ENCODE assay signal across 10 mouse cellular contexts in genomic region chr13:21917480-21917879, GRCm38 (mm10). TPM values are rescaled to one million over a fixed set of nuclear protein-coding genes. Genes with fewer than 3 reads are reported as not detected.
A peak's percentile ranks its signal among the peaks of the same experiment; 100 is the strongest.
DNase-seq lines count a peak whose midpoint lies in the region; ATAC-seq lines count a peak whose summit lies in the region.
"Had no signal": no experiment of that assay in that cellular context is flagged by ENCODE, and none has a peak within 500 bp of the region (broad histone marks: within the 10 kb centered on the region; RNA-seq: fewer than 3 reads in every experiment).

No protein-coding gene starts in this region.

- peaks cover 9% of the 10 kb centered on the region for H3K27me3 ChIP-seq in megakaryocyte, embryonic 14.5 days (replicated peaks)
- peaks cover 7% of the 10 kb centered on the region; the same call in 1 of the 2 replicates for H3K27me3 ChIP-seq in forebrain, embryonic 11.5 days (ENCODE audit: control insufficient read depth, insufficient read depth, low read length)
- H3K27me3 ChIP-seq in limb, embryonic 11.5 days (ENCODE audit: control insufficient read depth, insufficient read depth, low read length) = no peaks in the 10 kb centered on the region
- H3K27me3 ChIP-seq in stomach, embryonic 15.5 days (replicated peaks) = peaks cover 13% of the 10 kb centered on the region; the same call in 1 of the 2 replicates

- no peaks in the 10 kb centered on the region for H3K9me3 ChIP-seq in megakaryocyte, embryonic 14.5 days
- H3K9me3 ChIP-seq in forebrain, embryonic 11.5 days (ENCODE audit: control insufficient read depth, low read length) = no peaks in the 10 kb centered on the region
- H3K9me3 ChIP-seq in limb, embryonic 11.5 days (ENCODE audit: control insufficient read depth, low read length) = no peaks in the 10 kb centered on the region
- H3K9me3 ChIP-seq in stomach, embryonic 15.5 days = no peaks in the 10 kb centered on the region

- ATAC-seq in megakaryocyte, adult 5-6 weeks (ENCODE audit: poor library complexity, severe bottlenecking) = no peak
- no peak for ATAC-seq in forebrain, embryonic 11.5 days (replicated peaks; ENCODE audit: low FRiP score)
- ATAC-seq in limb, embryonic 11.5 days (ENCODE audit: insufficient number of reproducible peaks, low FRiP score, low TSS enrichment, low read depth) = no peak
- no peak for ATAC-seq in stomach, embryonic 15.5 days (ENCODE audit: insufficient read depth, low FRiP score, low read depth)

- H3K4me2 ChIP-seq in forebrain, embryonic 11.5 days (ENCODE audit: low read depth, low read length, severe bottlenecking) = peak overlapping the region; percentile 63
- H3K4me2 ChIP-seq in limb, embryonic 11.5 days (ENCODE audit: low read depth, severe bottlenecking) = peak overlapping the region; percentile 70
- peak overlapping the region; percentile 75 for H3K4me2 ChIP-seq in stomach, embryonic 15.5 days

- WGBS in forebrain, embryonic 11.5 days = under 1% methylated on average over 11 of the region's 11 CpGs
- WGBS in limb, embryonic 11.5 days = under 1% methylated on average over 11 of the region's 11 CpGs
- WGBS in stomach, embryonic 15.5 days = 5% methylated on average over 11 of the region's 11 CpGs

- no peak overlapping the region for H3K27ac ChIP-seq in forebrain, embryonic 11.5 days (ENCODE audit: low read depth, low read length)
- H3K27ac ChIP-seq in limb, embryonic 11.5 days (replicated peaks; ENCODE audit: low read depth, low read length) = no peak overlapping the region
- no peak overlapping the region for H3K27ac ChIP-seq in stomach, embryonic 15.5 days

- peak overlapping the region; percentile 93 for H3K4me3 ChIP-seq in megakaryocyte, embryonic 14.5 days (replicated peaks)
- H3K4me3 ChIP-seq in forebrain, embryonic 11.5 days (ENCODE audit: low read depth, low read length) = peak overlapping the region; percentile 51
- peak overlapping the region; percentile 37 for H3K4me3 ChIP-seq in limb, embryonic 11.5 days (ENCODE audit: low read depth, low read length)
- peak overlapping the region; percentile 51 for H3K4me3 ChIP-seq in stomach, embryonic 15.5 days (replicated peaks)

- H3K4me1 ChIP-seq in megakaryocyte, embryonic 14.5 days = peaks cover 53% of the 10 kb centered on the region
- H3K4me1 ChIP-seq in forebrain, embryonic 11.5 days (replicated peaks; ENCODE audit: control insufficient read depth, insufficient read depth, low read length) = 0 out of 2 replicates have a peak, but pooled peaks cover 2% of the 10 kb centered on the region
- no peaks in the 10 kb centered on the region for H3K4me1 ChIP-seq in limb, embryonic 11.5 days (ENCODE audit: control insufficient read depth, insufficient read depth, low read length)
- 0 out of 2 replicates have a peak, but pooled peaks cover 4% of the 10 kb centered on the region for H3K4me1 ChIP-seq in stomach, embryonic 15.5 days

- no peaks in the 10 kb centered on the region for H3K36me3 ChIP-seq in megakaryocyte, embryonic 14.5 days (replicated peaks; ENCODE audit: low read length)
- no peaks in the 10 kb centered on the region for H3K36me3 ChIP-seq in forebrain, embryonic 11.5 days (ENCODE audit: control insufficient read depth, insufficient read depth, low read length)
- no peaks in the 10 kb centered on the region for H3K36me3 ChIP-seq in limb, embryonic 11.5 days (ENCODE audit: control insufficient read depth, insufficient read depth, low read length)
- no peaks in the 10 kb centered on the region for H3K36me3 ChIP-seq in stomach, embryonic 15.5 days

- no peak overlapping the region for H3K9ac ChIP-seq in forebrain, embryonic 11.5 days (ENCODE audit: low read length)
- H3K9ac ChIP-seq in limb, embryonic 11.5 days (ENCODE audit: low read length) = no peak overlapping the region
- no peak overlapping the region for H3K9ac ChIP-seq in stomach, embryonic 15.5 days

- DNase-seq in forebrain, embryonic 11.5 days (ENCODE audit: low spot score) = no peak
- DNase-seq in limb, embryonic 11.5 days (ENCODE audit: low spot score) = no peak
- DNase-seq in urinary bladder, adult 2 months (ENCODE audit: low spot score) = no peak
- DNase-seq in spleen, postnatal 4 days (ENCODE audit: low spot score in 2 of 2) = no peak
- no peak for DNase-seq in gastrocnemius, postnatal 4 days (ENCODE audit: low spot score in 2 of 2)
- DNase-seq: lung, postnatal 14 days; right cerebral cortex, postnatal 14 days had no signal

RNA-seq across cellular contexts. Expression of gene Zfp184, which starts 27.4 kb away (rescaled TPM):
- polyA plus RNA-seq in megakaryocyte, embryonic 14.5 days (2012; ENCODE audit: insufficient read depth, low replicate concordance) = not detected in 2 replicates
- total RNA-seq in megakaryocyte, adult 5-6 weeks (2015) = 0.23 and 0.36 TPM in 2 replicates
- total RNA-seq in megakaryocyte, adult 5-6 weeks (2017) = 0.65 TPM in 1 of 2 replicates, not detected in the other
- 25.9 and 27.5 TPM in 2 replicates for polyA plus RNA-seq in forebrain, embryonic 11.5 days (2014; fragmentation: Nextera tagmentation; extraction: Ambion mirVana)
- polyA plus RNA-seq in limb, embryonic 11.5 days (2014; fragmentation: Nextera tagmentation; extraction: Ambion mirVana) = 26.9 and 28.8 TPM in 2 replicates
- 7.8 and 8.5 TPM in 2 replicates for polyA plus RNA-seq in stomach, embryonic 15.5 days (2015; fragmentation: Nextera tagmentation; extraction: Ambion mirVana)
- 1.7 TPM in 2 replicates for polyA plus RNA-seq in urinary bladder, adult 2 months (2012; rRNA removed)
- total RNA-seq in gastrocnemius, postnatal 4 days (2021) = 1 to 10 TPM; 1.4 to 2.6 TPM

Comparison
In these comparisons a context has a peak if more than half of its experiments do, and no peak if none do; other contexts are left out.
1. H3K4me3 ChIP-seq: peak in every context shown above with its lines; median percentile 93 in megakaryocyte, embryonic 14.5 days; 51 in forebrain, embryonic 11.5 days; 51 in stomach, embryonic 15.5 days; 37 in limb, embryonic 11.5 days.